ENCODE assay signal across 21 mouse cellular contexts in genomic region chr1:164786165-164786564, GRCm38 (mm10). TPM values are rescaled to one million over a fixed set of nuclear protein-coding genes. Genes with fewer than 3 reads are reported as not detected.
A peak's percentile ranks its signal among the peaks of the same experiment; 100 is the strongest.
DNase-seq lines count a peak whose midpoint lies in the region; ATAC-seq and TF ChIP-seq lines count a peak whose summit lies in the region.
"Had no signal": no experiment of that assay in that cellular context is flagged by ENCODE, and none has a peak within 500 bp of the region (broad histone marks: within the 10 kb centered on the region; RNA-seq: fewer than 3 reads in every experiment).

No protein-coding gene starts in this region.

- H3K27me3 ChIP-seq in heart, embryonic 11.5 days (ENCODE audit: control insufficient read depth, insufficient read depth, low read length): no peaks in the 10 kb centered on the region
- H3K27me3 ChIP-seq in heart, embryonic 13.5 days (replicated peaks): no peaks in the 10 kb centered on the region
- H3K27me3 ChIP-seq in heart, postnatal 0 days (ENCODE audit: control insufficient read depth, insufficient read depth, low read length): no peaks in the 10 kb centered on the region
- H3K27me3 ChIP-seq: embryonic facial prominence, embryonic 13.5 days; forebrain, embryonic 12.5 days; hindbrain, embryonic 12.5 days had no signal

- no peaks in the 10 kb centered on the region for H3K9me3 ChIP-seq in heart, embryonic 11.5 days (replicated peaks; ENCODE audit: control insufficient read depth, low read length)
- no peaks in the 10 kb centered on the region for H3K9me3 ChIP-seq in heart, embryonic 13.5 days
- no peaks in the 10 kb centered on the region for H3K9me3 ChIP-seq in heart, postnatal 0 days (replicated peaks; ENCODE audit: control insufficient read depth, low read length)
- H3K9me3 ChIP-seq: embryonic facial prominence, embryonic 13.5 days; forebrain, embryonic 12.5 days; hindbrain, embryonic 12.5 days had no signal

- peak; percentile 22 for DNase-seq in heart, adult 11 months
- DNase-seq in heart, postnatal 10 days: no peak
- DNase-seq in heart, postnatal 0 days (ENCODE audit: low spot score): no peak
- no peak for DNase-seq in heart, adult 8-10 months (ENCODE audit: low spot score)
- DNase-seq: adrenal gland, adult 2 months; adrenal gland, postnatal 25 days; cerebellum, adult 18-20 months; cerebellum, adult 9-11 months; cerebellum, postnatal 36 days; gastrocnemius, postnatal 14 days had no signal

- no peak overlapping the region for H3K27ac ChIP-seq in heart, embryonic 11.5 days (ENCODE audit: low read depth, low read length)
- peak overlapping the region; percentile 66 for H3K27ac ChIP-seq in heart, embryonic 13.5 days (replicated peaks)
- peak overlapping the region; percentile 32; the same call in 1 of the 2 replicates for H3K27ac ChIP-seq in heart, postnatal 0 days (ENCODE audit: low read depth)
- H3K27ac ChIP-seq: embryonic facial prominence, embryonic 13.5 days; forebrain, embryonic 12.5 days; hindbrain, embryonic 12.5 days had no signal

- H3K4me3 ChIP-seq in heart, embryonic 11.5 days (ENCODE audit: low read depth, low read length): no peak overlapping the region
- H3K4me3 ChIP-seq in heart, embryonic 13.5 days: no peak overlapping the region
- H3K4me3 ChIP-seq in heart, postnatal 0 days (ENCODE audit: low read depth, low read length): no peak overlapping the region
- H3K4me3 ChIP-seq: embryonic facial prominence, embryonic 13.5 days; forebrain, embryonic 12.5 days; hindbrain, embryonic 12.5 days had no signal

- peaks cover 4% of the 10 kb centered on the region; the same call in 1 of the 2 replicates for H3K4me1 ChIP-seq in heart, embryonic 11.5 days (ENCODE audit: control insufficient read depth, insufficient read depth, low read length)
- H3K4me1 ChIP-seq in heart, embryonic 13.5 days: peaks cover 18% of the 10 kb centered on the region
- H3K4me1 ChIP-seq in heart, postnatal 0 days (ENCODE audit: control insufficient read depth, insufficient read depth): peaks cover 4% of the 10 kb centered on the region; the same call in 1 of the 2 replicates
- H3K4me1 ChIP-seq: embryonic facial prominence, embryonic 13.5 days; forebrain, embryonic 12.5 days; hindbrain, embryonic 12.5 days had no signal

- no peaks in the 10 kb centered on the region for H3K36me3 ChIP-seq in heart, embryonic 11.5 days (ENCODE audit: control insufficient read depth, insufficient read depth, low read length)
- H3K36me3 ChIP-seq in heart, embryonic 13.5 days: no peaks in the 10 kb centered on the region
- H3K36me3 ChIP-seq in heart, postnatal 0 days (replicated peaks; ENCODE audit: control insufficient read depth, insufficient read depth, low read length): no peaks in the 10 kb centered on the region
- H3K36me3 ChIP-seq: embryonic facial prominence, embryonic 13.5 days; forebrain, embryonic 12.5 days; hindbrain, embryonic 12.5 days had no signal

- no peak for TF ChIP-seq CTCF in heart, postnatal 0 days (IDR thresholded peaks at IDR 0.05; ENCODE audit: low read depth)

- intact Hi-C loops in heart, postnatal 10 days (cut with DNase I): no loop called here

- WGBS in heart, embryonic 11.5 days (ENCODE audit: insufficient replicate concordance): 41% methylated on average over 5 of the region's 5 CpGs
- 22% methylated on average over 5 of the region's 5 CpGs for WGBS in heart, embryonic 13.5 days
- WGBS in heart, postnatal 0 days: 23% methylated on average over 5 of the region's 5 CpGs

- H3K4me2 ChIP-seq in heart, embryonic 11.5 days: no peak overlapping the region
- H3K4me2 ChIP-seq in heart, embryonic 13.5 days: no peak overlapping the region
- no peak overlapping the region for H3K4me2 ChIP-seq in heart, postnatal 0 days (ENCODE audit: low read depth, low read length)
- H3K4me2 ChIP-seq: embryonic facial prominence, embryonic 13.5 days; forebrain, embryonic 12.5 days; hindbrain, embryonic 12.5 days had no signal

- H3K9ac ChIP-seq in heart, embryonic 11.5 days (ENCODE audit: low read depth, low read length): no peak overlapping the region
- H3K9ac ChIP-seq in heart, embryonic 13.5 days: no peak overlapping the region
- no peak overlapping the region for H3K9ac ChIP-seq in heart, postnatal 0 days (replicated peaks; ENCODE audit: low read depth, low read length)
- H3K9ac ChIP-seq: embryonic facial prominence, embryonic 13.5 days; forebrain, embryonic 12.5 days; hindbrain, embryonic 12.5 days had no signal

- ATAC-seq in heart, embryonic 11.5 days (replicated peaks; ENCODE audit: insufficient number of reproducible peaks, low FRiP score, low TSS enrichment): no peak
- no peak for ATAC-seq in heart, embryonic 13.5 days (ENCODE audit: extremely low read depth, insufficient number of reproducible peaks, low FRiP score, low TSS enrichment)
- ATAC-seq in heart, postnatal 0 days (ENCODE audit: insufficient read depth, low read depth): peak; percentile 58; the same call in 1 of the 2 replicates
- ATAC-seq: forebrain, embryonic 16.5 days; hindbrain, embryonic 16.5 days; inflammation-experienced regulatory T-cells, adult 6 months; intestine, postnatal 0 days had no signal

- no peak for TF ChIP-seq EP300 in heart, postnatal 0 days (IDR thresholded peaks at IDR 0.05; ENCODE audit: low read depth)

RNA-seq across cellular contexts. Expression of gene Dpt, which starts 10.3 kb away (rescaled TPM):
- 0.23 and 0.54 TPM in 2 replicates for polyA plus RNA-seq in heart, embryonic 11.5 days (2014; fragmentation: Nextera tagmentation; extraction: Ambion mirVana)
- 8.4 and 9.4 TPM in 2 replicates for polyA plus RNA-seq in heart, embryonic 13.5 days (2015; fragmentation: Nextera tagmentation; extraction: Ambion mirVana)
- 100 to 1,000 TPM; 229 to 246 TPM for total RNA-seq in heart, postnatal 10 days (2021)
- total RNA-seq in heart, postnatal 0 days (2014; rRNA removed; ENCODE audit: low replicate concordance): 83.2 and 87.1 TPM in 2 replicates
- polyA plus RNA-seq in heart, postnatal 0 days (2015; fragmentation: Nextera tagmentation; extraction: Ambion mirVana): 52.5 and 58.1 TPM in 2 replicates
- total RNA-seq in heart, adult 8-10 months (2022): 10 to 100 TPM; 77.8 to 93.7 (median 88.2) TPM
- total RNA-seq: ES-E14; granulocyte monocyte progenitor cell, adult 5-6 weeks had no signal
- polyA plus RNA-seq: forebrain, embryonic 12.5 days; forebrain, embryonic 16.5 days had no signal
